Mouse (Mus musculus): Measurements from ENCODE around the gene Veph1. TPM values are rescaled to one million over a fixed set of nuclear protein-coding genes. Genes with fewer than 3 reads are reported as not detected.

Gene Veph1
- under 1 TPM in 1 of 2 experiments, not detected in 1; 0.09 TPM for total RNA-seq (2021)
- long read RNA-seq, experiment 1, partial matches to known transcripts = 0 of 1 reads
- long read RNA-seq, experiment 1, other reads (novel, unspliced or antisense) = 1 of 1 reads
- long read RNA-seq, experiment 2 = 0 reads

DNA sequence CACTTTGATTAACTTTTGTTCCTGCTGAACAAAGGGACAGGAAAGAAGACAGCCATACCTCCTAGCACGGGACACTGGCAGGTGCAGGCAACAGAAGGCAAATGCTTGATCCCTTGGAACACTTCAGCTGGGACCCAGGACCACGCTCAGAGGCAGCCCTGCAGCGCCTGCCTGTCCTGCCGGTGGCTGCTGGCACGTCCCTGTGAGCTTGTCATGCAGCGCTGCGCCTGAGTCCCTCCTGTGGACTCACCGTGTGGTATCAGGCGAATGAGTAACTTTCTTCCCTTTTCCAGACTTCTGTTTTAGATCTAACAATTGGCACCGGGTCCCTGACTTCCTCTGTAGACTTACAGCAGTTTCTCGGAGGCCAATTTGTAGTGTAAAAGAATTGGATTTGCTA lies at the start of gene Veph1:
Gene Veph1, minus strand, starts transcription at position 293 of the 400 bp plus-strand sequence.
- no peak for DNase-seq

DNA sequence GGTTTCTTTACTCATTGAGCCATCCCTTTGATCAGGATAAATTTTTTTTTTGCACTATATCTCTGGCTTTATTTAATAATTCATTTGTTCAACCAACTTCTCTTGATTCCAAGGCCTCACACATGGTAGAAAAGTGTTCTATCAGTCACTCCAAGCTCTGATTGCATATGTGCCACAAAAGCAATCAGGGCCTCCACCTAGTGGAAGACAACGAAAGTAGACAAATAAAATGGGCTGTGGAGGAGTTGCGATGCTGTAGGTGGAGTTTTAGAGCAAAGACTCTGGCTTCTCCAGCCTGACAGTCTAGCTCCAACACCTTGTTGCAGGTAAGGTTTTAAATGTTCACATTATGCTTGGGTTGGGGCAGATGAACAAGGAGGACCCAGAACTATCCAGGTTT lies 44.1 kb upstream of the Veph1 start:
- DNase-seq = no peak

DNA sequence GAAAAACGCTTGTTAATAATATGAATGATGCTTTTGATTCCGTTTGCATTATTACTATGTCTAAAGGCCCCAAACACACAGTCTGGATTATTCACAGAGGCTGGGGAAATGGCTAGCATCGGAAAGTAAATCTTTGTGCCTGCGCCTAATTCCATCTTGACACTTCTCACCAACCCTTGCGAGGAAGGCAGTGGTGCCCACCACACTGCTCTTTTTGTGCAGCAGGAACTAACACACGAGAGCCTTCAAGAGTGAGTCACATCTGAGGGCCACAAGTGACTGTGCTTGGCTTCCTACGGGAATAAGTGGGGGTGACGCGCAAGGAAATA lies 35.7 kb upstream of the Veph1 start:
- DNase-seq = no peak

DNA sequence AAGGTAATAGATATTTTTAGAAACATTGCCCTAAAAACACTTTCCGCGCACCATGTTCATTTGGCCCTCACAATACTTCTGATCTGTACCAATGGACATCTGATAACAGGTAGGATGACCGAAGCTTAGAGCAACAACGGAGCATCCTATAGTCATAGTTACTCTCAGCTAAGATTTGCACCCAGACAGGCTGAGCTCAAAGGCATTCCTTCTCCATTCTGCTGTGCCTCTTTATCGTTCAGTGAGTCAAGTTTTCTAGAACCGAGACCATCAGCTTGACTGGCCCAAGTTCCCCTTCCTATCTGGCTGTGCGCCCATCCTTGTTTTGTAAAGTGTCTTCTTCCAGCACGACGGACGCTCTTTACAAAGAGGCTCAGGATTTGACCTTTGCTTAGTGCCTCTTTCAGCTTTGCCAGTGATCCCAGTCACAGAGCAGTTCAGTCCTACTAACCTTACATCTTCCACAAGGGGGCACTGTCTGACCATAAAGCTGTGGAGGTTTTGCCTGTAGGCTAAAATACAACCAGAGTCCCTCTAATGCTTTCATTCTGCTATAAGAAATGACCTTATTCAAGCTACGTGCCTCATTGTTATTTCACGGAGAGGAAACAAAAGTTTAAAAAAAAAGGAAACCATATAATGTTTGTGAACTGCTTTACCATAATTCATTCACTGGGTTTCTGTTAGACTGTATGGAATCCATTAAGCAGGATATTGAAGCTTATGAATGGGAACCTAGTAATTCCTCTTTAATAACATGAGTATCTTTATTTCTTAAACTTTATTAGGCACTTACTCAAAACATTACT lies 35.2 kb upstream of the Veph1 start:
- DNase-seq = peak; percentile 77

DNA sequence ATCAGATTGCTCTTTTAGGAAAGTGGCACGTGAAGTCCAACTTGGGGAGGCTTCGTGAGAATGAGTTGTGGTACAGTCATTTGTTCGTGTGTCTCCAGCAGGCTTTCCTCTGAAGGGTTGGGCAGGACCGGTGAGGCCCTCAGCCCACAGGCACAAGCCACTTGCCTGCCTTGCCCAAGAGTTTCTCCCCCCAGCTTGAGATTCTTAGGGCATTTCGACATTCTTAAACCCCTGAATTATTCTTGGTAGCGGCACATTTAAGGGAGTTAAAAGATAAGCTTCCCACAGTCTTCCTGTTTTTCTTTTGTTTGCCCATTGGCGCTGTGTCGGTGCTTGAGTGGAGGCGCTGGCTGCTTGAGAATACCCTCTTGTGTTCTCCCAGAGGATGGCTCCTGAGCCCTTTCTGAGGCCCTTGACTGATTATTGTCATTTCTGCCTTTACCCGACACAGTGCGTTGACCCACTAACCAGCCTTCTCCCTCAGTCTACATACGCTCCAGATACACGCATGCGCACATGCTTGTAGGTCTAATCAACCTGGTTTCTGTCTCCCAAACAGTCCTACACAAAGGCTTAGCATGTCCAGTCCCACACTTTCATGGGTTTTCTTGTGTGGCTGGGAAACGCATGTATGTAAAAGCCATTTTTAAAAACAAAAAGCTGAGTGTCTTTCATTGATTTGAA lies 34.4 kb upstream of the Veph1 start:
- no peak for DNase-seq

DNA sequence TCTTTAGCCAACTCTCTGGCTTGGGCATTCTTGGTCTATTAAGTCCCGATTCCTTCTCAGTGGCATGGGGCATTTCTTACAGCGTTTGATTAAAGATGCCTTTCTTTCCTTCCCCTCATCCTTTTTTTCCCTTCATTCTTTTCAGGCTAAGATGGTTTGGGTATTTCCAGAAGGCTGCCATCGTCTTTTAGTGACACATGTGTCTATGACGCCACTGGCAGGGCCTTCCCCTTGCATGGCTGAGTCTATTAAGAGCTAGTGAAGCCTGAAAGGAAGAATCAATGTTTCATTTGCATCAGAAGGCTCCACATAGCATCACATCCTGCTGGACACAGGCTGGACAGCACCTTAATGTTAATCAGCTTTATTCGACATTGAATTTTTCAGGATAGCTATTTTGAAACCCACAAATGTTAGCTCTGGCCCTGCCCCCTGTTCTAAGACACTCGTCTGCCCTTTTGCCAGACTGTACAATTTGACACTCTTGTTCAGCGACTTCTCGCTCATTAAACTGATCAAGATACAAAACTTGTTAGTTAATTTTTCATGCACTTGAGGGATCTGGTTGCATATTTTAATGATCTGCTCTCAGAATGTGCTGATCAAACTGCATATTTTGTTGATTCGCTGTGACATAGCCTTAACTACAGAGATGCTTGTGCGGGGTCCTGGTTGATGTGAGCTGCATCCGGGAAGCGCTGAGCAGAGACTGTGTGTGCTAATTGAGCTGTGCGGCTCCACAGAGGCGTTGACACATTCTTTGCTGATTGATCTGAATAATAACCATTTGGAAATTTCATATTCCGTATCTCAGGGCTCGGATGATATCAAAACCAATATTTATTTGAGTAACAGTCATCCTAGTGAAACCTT lies 29.6 kb upstream of the Veph1 start:
- no peak for DNase-seq

DNA sequence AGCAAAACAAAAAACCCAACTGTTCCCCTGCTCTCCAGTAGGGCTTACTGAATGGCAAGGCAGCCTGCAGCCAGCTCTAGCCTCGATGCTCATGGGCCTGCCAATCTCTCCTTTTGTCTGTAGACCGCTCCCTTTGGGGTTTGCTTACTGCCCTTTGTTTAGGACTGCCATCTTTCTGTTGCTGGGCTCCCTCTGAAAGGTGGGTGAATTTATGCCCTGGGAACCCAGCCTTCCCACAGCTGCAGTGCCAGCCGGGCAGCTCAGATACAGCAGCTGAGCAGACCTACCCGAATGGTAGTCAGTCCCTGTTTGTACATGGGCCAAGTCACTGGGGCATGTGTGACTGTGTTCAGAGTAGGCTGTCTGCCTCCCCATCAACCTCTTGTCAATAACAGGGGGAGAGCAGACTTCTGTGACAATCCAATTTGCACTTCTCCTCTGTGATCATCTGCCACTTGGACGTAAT lies 28.9 kb upstream of the Veph1 start:
- DNase-seq = no peak

DNA sequence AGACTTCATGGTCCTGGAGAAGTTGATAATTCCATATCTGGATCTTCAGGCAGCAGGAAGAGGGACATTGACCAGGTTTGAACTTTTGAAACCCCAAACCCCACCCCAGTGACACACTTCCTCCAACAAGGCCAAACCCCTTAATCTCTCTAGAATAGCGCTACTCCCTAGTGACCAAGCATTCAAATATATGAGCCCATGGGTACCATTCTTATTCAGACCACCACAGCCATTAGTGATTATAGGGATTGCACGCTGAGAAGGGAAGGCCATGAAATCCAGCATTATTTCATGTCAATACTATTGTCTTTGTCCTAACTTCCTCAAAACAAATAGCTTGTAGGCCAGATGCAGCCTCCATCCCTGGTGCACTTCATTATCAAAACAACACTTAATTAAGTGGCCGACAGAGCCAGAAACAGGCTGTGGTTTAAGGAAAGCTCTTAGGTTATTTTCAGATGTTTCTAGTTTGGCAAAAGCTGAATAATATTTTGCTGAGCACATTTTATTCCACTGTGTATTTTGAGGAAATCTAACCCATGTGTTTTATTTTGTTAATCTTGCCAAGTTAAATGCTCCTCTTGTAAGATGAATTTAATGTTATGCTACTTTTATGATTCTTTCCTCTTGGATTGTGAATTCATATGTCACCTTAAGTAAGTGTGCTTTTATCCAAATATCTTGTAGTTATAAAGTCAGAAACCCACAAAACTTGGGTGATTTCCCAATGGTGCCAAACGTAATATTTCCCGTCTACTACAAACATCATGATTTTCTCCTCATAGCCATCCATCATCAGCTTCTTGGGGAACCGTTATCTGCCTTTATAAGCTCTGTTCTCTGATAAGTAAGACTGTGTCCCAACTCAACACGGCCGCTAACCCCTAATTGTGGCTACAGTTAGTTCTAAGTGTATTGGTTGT lies 18.4 kb upstream of the Veph1 start:
- DNase-seq = no peak

DNA sequence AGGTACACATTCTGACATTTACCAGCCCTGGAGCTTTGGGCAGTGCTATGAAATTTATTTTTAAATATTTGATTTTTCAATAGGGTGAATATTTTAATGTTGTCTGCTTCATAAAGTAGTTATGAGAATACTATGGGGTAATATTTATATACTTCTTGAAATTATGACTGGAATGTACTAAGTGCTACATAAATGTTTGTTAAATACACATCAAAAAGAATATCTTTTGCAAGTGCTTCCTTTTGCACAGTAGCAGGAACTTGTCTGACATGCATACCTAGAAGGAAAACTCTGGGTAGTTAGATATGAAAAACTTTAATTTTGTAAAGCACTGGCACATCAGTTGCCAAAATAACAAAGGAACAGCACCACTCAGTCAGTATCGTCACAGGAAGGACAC lies 13.9 kb upstream of the Veph1 start:
- no peak for DNase-seq

DNA sequence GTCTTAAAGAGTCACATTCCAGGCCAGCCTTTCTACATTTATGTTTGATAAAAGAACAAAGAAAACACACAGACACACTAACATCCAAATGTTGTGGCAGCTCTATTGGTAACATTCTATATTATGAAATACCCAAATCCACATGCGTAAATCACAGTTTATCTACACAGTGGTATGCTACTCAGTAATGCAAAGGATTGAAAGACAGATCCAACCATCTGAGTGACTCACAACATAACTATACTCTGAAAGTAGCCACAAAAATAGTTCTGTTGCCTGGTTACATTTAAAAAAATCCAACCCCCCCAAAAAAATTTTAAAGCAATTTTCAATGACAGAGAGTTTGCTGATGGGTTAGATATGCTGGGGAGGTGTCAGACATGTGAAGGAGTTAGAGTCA lies 12.9 kb upstream of the Veph1 start:
- no peak for DNase-seq

DNA sequence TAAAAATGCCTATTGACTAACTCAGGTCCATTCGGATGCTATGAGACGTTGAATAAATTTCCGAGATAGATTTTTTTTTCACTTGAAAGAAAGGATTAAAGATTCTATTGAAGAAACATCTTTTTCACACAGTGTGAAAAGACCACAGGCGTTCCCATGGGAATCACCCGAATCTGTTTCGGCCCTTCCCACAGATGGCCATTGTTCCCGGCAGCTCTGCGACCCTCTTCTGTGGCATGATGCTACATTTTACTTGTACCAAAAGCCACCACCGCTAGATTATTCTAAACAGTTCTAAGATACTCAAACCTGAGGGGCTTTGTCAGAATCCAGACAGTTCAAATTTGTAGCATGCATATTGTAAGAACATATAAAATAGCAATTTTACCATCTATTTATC lies 1.4 kb downstream of the Veph1 start:
- DNase-seq = no peak

DNA sequence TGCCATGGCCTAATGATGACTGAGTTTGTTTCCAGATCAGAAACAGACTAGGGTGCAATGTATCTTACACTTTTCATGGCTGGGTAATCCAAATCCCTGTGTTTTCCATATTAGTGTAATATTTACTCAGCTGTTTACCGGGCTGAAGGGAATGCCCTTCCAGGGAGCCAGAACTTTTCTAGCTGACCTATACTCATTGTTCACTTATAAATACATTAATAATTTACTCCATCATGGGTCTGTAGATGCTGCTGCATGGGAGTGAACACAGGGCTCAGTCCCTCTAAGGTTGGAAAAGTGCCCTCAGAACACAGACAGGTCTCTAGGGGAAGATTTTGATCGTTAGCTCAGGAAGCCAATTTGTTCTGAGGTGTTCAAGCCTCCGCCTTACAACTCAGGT lies 1.9 kb downstream of the Veph1 start:
- no peak for DNase-seq

DNA sequence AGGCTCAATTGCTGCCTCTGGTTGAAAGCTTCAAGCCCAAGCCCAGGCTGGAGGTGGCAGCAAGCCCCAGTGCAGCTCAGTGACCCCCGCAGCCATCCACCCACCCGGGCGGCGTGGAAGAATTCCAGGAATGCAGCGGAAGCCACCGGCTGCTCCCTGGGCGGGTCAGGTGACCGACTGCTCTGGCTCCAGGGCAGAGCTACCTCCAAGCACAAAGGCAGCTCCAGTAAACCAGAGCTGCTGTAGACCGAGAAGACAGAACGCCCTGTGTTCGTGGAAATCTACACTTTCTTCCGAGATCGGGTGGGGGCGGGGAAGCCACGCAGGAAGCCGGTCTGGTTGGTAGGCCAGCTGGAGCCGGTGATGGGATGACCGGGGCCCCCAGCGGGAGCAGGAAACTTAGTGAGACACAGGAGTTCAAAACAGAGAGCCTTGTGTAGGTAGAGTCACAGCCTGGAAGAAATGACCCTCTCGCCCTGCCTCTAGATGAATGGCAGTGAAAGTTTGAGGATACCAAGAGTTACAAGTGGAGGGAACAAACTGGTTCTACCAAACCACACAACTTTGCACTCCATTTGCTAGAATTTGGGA lies 4.2 kb downstream of the Veph1 start:
- peak; percentile 21 for DNase-seq

DNA sequence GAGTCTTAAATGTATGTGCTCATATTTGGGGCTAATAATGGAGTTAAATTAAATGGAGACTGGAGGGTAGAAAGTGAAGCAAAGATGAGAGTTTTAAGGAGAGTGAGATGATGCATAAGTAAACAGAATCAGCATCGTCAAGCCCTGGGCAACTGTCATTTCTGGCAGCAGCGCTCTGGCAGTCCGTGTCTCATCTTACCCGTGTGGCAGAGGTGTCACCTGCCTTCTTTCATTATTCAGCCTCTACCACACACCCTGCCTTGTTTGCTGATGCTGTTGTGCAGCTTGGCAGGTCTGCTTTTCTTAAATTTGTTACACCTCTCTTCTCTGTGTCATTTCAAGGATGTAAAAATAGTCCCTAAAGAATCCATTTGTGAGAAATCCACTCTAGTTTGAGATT lies 33.4 kb downstream of the Veph1 start:
- DNase-seq = no peak

DNA sequence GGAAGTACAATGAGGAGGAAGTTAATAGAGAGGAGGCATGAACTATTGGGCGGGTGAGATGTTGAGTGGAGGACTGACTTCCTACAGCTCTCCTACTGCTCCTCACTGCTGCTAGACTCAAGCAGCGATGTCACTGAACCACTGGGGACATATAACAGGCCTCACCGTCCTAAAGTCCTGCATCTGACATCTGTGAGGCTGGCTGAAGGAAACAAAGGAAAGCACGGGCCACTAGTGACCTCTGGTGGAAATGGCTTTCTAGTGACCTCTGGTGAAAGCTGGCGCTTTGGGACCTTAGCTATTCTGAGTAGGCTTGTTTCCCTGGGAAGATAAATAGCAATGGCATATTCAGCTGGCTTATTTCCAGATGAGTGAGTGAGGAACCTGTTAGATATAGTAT lies 34.3 kb downstream of the Veph1 start:
- peak; percentile 49 for DNase-seq

DNA sequence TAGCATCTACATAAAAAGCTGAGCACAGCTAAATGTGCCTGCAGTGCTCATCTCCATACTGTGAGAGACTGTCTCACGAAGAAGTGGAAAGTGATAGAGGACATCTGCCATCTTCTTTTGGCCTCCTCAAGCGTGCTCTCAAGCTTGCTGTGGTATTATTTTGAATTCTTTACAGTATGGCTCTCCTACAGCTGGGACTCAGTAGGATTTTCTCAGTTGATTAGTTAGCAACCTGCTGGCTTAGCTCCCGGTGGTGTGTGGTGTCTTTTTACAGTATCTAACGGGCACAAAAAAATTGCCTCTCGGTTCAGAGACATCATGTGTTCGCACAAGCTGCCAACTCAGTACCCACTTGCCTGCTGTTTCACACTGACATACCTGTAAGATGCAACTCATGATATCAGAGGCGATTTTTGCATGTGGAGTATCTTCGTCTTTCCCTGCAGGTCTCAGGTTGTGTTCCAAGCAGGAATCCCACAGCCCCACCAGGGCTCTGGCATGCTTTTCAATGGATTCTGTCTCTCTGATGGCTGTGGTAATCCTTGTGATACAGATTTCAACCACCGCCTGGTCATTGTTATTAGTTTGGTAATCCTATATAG lies 42.0 kb downstream of the Veph1 start:
- no peak for DNase-seq

DNA sequence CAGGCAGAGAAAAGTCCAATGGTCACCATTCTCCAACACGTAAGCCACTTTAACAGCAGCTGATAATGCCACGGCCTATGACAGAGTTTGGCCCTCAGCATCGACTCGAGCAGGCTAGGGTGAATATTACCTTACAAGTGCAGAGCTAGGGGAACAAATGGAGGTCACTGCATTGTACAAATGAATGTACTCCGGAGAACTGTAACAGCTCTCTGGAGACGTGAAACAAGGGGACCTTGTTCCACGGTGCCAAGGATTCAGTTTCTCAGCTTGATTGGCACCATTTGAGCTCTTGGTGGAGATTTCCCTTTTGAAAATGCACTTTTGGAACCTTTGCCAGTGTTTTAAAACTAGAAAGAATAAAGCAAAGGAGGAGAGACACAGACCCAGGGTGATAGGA lies 44.8 kb downstream of the Veph1 start:
- no peak for DNase-seq

DNA sequence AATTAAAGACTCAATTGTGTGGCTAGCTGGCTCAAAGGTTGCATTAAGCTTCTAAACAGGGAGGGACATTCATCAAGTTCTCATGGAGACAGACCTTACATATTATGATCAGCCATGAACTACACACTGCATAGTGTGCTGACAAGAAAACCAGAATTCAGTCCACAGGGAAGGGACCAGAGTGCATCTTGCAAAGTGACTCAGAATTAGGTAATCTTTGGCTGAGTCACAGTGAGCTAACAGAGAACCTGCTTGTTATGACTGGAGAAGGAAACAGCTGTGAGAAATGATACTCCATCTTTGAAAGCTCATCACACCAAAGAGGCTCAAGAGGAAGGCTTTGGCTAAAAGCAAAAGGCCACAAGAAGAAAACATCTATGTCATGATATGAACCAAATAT lies 56.2 kb downstream of the Veph1 start:
- DNase-seq = no peak

DNA sequence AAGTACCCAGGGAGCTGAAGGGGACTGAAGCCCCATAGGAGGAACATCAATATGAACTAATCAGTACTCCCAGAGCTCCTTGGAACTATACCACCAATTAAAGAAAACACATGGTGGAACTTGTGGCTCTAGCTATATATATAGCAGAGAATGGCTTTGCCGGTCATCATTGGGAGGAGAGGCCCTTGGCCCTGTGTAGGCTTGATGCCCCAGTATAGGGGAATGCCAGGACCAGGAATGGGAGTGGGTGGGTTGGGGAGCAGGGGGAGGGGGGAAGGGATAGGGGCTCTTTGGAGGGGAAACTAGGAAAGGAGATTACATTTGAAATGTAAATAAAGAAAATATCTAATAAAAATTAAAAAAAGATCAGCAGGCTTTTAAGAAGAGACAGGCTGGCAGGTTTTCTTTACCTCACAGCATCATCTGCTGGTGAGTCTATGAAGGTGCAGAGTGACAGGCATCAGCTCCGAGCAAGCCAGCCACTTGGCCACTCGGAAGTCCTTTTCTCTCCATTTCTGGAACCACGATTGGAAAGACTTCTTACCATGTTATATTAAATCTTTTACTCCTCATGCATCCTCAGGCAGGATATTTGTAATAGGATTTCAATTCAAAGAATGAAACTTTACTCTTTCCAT lies 60.3 kb downstream of the Veph1 start:
- DNase-seq = peak; percentile 25

DNA sequence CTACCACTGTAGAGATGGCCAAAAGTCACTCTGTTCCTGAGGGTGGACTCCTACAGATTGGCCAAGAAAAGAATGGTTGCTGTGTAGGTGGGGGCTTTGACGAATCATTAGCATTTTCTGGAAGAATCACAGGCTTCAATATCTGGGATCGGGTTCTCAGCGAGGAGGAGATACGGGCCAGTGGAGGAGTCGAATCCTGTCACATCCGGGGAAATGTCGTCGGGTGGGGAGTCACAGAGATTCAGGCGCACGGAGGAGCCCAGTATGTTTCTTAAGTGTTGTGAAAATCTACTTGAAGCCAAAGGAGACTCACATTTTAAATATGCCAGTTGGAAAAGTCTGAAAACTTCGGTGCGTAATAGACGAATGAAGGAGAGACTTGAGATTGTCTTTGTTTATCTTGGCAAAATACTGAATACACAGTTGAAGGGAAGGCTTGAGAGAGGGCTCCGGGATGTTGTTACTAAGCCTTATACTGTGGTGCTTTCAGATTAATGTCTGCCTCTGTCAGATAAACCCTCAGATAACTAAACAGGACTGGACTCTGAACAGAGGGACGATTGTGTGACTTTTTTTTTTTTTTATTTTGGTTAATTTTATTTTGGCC lies 71.6 kb downstream of the Veph1 start:
- no peak for DNase-seq
